Mouse (Mus musculus) frontal cortex, adult (tissue): ENCODE measurements around the gene Rnf183.

Experiments
- ATAC-seq: cut with Nextera tagmentation; 2 replicates; pipeline ENCODE4 v1.9.2; 2017; ENCODE audit warnings: mild to moderate bottlenecking, moderate library complexity, mixed read lengths; ENCODE audit not compliant: low TSS enrichment

The Rnf183 gene

GRCm38 (mm10) chr4:62430678-62431077 is 4.4 kb downstream of the Rnf183 start:
- ATAC-seq, result no peak

GRCm38 (mm10) chr4:62429616-62430015 is 5.4 kb downstream of the Rnf183 start:
- ATAC-seq, result no peak

GRCm38 (mm10) chr4:62427978-62428758 is 6.9 kb downstream of the Rnf183 start:
- no peak for ATAC-seq

- ATAC-seq, result no peak
Measured at GRCm38 (mm10) chr4:62425891-62426290, 9.2 kb downstream of the Rnf183 start.

- ATAC-seq, result no peak
Measured at GRCm38 (mm10) chr4:62419091-62419490, 16.0 kb downstream of the Rnf183 start.

- peak; percentile 27; the same call in 1 of the 2 replicates for ATAC-seq
Measured at GRCm38 (mm10) chr4:62418448-62418847, 16.6 kb downstream of the Rnf183 start.

- ATAC-seq, result no peak
Measured at GRCm38 (mm10) chr4:62411606-62412005, 23.4 kb downstream of the Rnf183 start.

- ATAC-seq, result no peak
Measured at GRCm38 (mm10) chr4:62410325-62410724, 24.7 kb downstream of the Rnf183 start.

- no peak for ATAC-seq
Measured at GRCm38 (mm10) chr4:62409615-62410014, 25.4 kb downstream of the Rnf183 start.

- peak; percentile 99 for ATAC-seq
Measured at GRCm38 (mm10) chr4:62408601-62409282, 26.3 kb downstream of the Rnf183 start, which contains the start of the genes Cdc26 and Prpf4. Cdc26 (minus strand) TSS chr4:62408642. Prpf4 (plus strand) TSS chr4:62408797.

GRCm38 (mm10) chr4:62407730-62408582 is 27.1 kb downstream of the Rnf183 start:
- ATAC-seq, result peak; percentile 56

- no peak for ATAC-seq
Measured at GRCm38 (mm10) chr4:62406133-62406532, 28.9 kb downstream of the Rnf183 start.

GRCm38 (mm10) chr4:62398956-62399355 is 36.1 kb downstream of the Rnf183 start:
- ATAC-seq, result peak; percentile 95

- no peak for ATAC-seq
Measured at GRCm38 (mm10) chr4:62397616-62398365, 37.3 kb downstream of the Rnf183 start.

GRCm38 (mm10) chr4:62395806-62396205 is 39.2 kb downstream of the Rnf183 start:
- no peak for ATAC-seq

GRCm38 (mm10) chr4:62393459-62393858 is 41.6 kb downstream of the Rnf183 start:
- no peak for ATAC-seq

- no peak for ATAC-seq
Measured at GRCm38 (mm10) chr4:62391892-62392291, 43.2 kb downstream of the Rnf183 start.

GRCm38 (mm10) chr4:62389592-62390512 is 45.2 kb downstream of the Rnf183 start:
- ATAC-seq, result no peak

- peak; percentile 65 for ATAC-seq
Measured at GRCm38 (mm10) chr4:62385439-62385838, 49.6 kb downstream of the Rnf183 start.

- no peak for ATAC-seq
Measured at GRCm38 (mm10) chr4:62384159-62384558, 50.9 kb downstream of the Rnf183 start.
